Mouse (Mus musculus) forebrain, embryonic 10.5 days (tissue): ENCODE data around the gene Tmem43. TPM values are rescaled to one million over a fixed set of nuclear protein-coding genes. Genes with fewer than 3 reads are reported as not detected.

Experiments
- DNase-seq: peaks from one replicate; pipeline ENCODE4 v3.0.0-alpha.2; 2017; ENCODE audit warnings: low spot score; ENCODE audit errors: extremely low spot score
- H3K27ac ChIP-seq: fragments of 300-500 bp; sonication (generic); 2 replicates; pipeline ENCODE4 v1.5.1; 2016; ENCODE audit warnings: mild to moderate bottlenecking
- H3K27me3 ChIP-seq: fragments of 300-500 bp; sonication (generic); 2 replicates; pipeline ENCODE4 v1.6.1; 2016; ENCODE audit warnings: mild to moderate bottlenecking; ENCODE audit not compliant: poor library complexity, severe bottlenecking
- H3K36me3 ChIP-seq: fragments of 300-500 bp; sonication (generic); replicated peaks from 2 replicates; pipeline ENCODE4 v1.6.1; 2016; ENCODE audit warnings: mild to moderate bottlenecking, moderate library complexity
- H3K4me1 ChIP-seq: fragments of 300-500 bp; sonication (generic); 2 replicates; pipeline ENCODE4 v1.6.1; 2016
- H3K4me3 ChIP-seq: fragments of 300-500 bp; sonication (generic); 2 replicates; pipeline ENCODE4 v1.5.1; 2016; ENCODE audit warnings: mild to moderate bottlenecking, moderate library complexity
- H3K9me3 ChIP-seq: fragments of 300-500 bp; sonication (generic); 2 replicates; pipeline ENCODE4 v1.6.1; 2016; ENCODE audit warnings: mild to moderate bottlenecking, moderate library complexity
- WGBS: fragments of 180-500 bp; shearing (Covaris S2); methylation state at CpG from one replicate; pipeline ENCODE4 v1.1.7; 2016; 5-methylcytosine and 5-hydroxymethylcytosine counted together
- polyA plus RNA-seq: library from polyadenylated mRNA; unstranded; fragments of >200 nt; fragmentation: Nextera tagmentation; extraction: Ambion mirVana; gene quantifications from 2 replicates; pipeline ENCODE4 v1.2.1, GENCODE M21; 2016

The Tmem43 gene
- polyA plus RNA-seq, 1 experiment from 2014 or later: 72.1 TPM

DNA sequence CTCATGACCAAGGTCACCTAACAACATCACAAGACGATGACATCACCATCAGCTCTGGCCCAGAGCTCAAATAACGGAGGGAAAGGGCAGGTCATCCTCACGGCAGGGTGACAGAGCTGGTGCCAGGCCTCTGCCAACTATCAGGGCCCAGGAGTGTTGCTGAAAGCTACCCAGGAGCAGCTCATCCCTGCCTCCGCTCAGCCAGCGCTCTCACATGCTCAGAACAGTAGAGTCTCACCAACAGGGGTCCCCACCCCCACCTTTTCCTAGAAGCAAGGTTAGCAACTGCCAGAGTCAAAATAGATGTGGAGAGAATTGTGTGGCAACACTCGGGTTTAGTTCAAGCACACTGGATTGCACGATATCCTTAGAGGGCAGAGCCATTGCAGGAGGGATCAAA is 54.8 kb downstream of the Tmem43 start:
- peaks cover 47% of the 10 kb centered on the region for H3K36me3 ChIP-seq
- peaks cover 9% of the 10 kb centered on the region for H3K4me1 ChIP-seq
- H3K27ac ChIP-seq: no peak overlapping the region
- no peak for DNase-seq
- H3K9me3 ChIP-seq: no peaks in the 10 kb centered on the region
- H3K27me3 ChIP-seq: no peaks in the 10 kb centered on the region
- H3K4me3 ChIP-seq: no peak overlapping the region
- whole genome bisulfite sequencing: 92% methylated on average over 7 of the region's 7 CpGs

DNA sequence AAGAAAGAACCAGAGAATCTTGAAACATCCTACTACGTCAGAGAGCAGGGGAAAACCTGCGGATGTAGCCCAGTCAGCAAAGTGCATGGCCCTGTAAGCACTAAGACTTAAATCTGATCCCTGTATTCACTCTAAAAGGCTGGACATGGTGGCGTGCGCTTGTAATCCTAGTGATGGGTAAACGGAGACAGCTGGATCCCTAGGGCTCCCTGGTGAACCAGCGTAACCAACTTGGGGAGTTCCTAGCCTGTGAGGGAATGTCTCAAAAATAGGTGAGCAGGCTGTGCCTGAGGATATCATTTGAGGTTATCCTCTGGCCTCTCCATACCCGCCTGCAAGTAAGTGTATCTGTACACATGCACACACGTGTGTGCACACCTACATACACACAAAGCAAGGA is 57.2 kb downstream of the Tmem43 start:
- peaks cover 23% of the 10 kb centered on the region for H3K36me3 ChIP-seq
- H3K4me3 ChIP-seq: no peak overlapping the region
- H3K27me3 ChIP-seq: no peaks in the 10 kb centered on the region
- DNase-seq: no peak
- 92% methylated on average over 8 of the region's 8 CpGs for WGBS
- no peaks in the 10 kb centered on the region for H3K9me3 ChIP-seq
- H3K27ac ChIP-seq: no peak overlapping the region
- peaks cover 17% of the 10 kb centered on the region for H3K4me1 ChIP-seq

DNA sequence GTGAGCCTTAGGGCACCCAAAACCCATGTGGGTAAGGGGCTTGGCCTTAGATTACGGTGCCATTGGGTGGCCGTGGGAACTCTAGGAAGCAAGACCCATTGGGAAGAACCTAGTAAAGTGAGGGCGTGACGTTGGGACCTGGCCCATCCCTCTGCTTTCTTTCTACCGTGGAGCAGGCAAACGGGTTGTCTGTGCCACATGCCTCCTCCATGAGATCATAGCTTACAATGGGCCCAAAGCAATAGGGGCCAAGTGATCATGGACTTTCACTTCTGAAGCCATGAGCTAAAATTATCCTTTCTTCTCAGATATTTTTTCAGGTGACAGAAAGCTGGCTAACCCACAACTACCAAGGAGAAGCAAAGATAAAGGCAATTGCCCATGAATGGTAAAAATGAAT is 57.8 kb downstream of the Tmem43 start:
- no peak overlapping the region for H3K27ac ChIP-seq
- no peaks in the 10 kb centered on the region for H3K9me3 ChIP-seq
- H3K27me3 ChIP-seq: no peaks in the 10 kb centered on the region
- H3K4me1 ChIP-seq: peaks cover 17% of the 10 kb centered on the region
- WGBS: 87% methylated on average over 6 of the region's 6 CpGs
- no peak for DNase-seq
- no peak overlapping the region for H3K4me3 ChIP-seq
- peaks cover 20% of the 10 kb centered on the region for H3K36me3 ChIP-seq

DNA sequence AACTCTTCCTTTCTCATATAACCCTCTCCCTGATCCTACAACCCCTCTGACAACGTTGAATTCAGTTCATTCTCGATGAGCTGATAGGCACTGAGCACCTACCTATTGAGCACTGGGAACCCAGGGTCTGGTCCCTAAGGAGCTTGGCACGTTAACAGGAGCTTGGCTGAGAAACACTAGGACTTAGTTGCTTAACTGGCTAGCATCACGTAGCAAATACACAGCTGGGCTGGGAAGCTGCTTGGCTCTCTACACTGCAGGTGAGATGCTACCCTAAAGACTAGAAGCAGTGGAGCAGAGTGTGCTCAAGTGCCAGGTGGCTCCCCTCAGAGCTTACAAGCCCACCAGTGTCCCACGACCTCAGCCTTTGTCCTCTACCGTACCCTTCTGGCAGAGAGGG is 59.2 kb downstream of the Tmem43 start:
- H3K36me3 ChIP-seq: peaks cover 20% of the 10 kb centered on the region
- H3K27me3 ChIP-seq: no peaks in the 10 kb centered on the region
- no peak for DNase-seq
- H3K4me1 ChIP-seq: peaks cover 14% of the 10 kb centered on the region
- H3K27ac ChIP-seq: 0 out of 2 replicates have a peak overlapping the region, but pooled peaks have one; percentile 35
- H3K4me3 ChIP-seq: no peak overlapping the region
- H3K9me3 ChIP-seq: no peaks in the 10 kb centered on the region
- WGBS: 73% methylated on average over 6 of the region's 6 CpGs

DNA sequence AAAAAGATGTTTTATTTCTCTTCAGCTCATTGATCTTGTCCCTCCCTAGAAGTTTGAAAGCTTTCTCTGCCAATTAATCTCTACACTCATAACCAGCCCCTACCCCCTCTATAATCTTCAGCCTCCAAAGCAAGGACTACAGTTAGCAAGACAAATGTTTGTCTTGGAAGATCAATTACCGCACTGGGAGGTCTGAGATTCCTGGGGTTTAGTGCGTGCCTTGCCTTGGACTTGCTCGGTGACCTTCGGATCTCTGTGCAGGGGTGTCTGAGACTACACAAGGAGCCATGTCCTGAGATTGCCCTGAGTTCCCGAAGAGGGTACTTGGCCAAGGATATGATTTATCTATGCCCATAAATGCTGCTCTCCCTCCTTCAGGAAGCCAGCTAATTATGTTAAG is 59.9 kb downstream of the Tmem43 start:
- no peak for DNase-seq
- Histone ChIP-seq H3K9me3 (no peaks in the 10 kb centered on the region), H3K36me3 (peaks cover 14% of the 10 kb centered on the region), H3K27me3 (no peaks in the 10 kb centered on the region), H3K4me3 (no peak overlapping the region), H3K4me1 (peaks cover 14% of the 10 kb centered on the region), H3K27ac (no peak overlapping the region)
- 73% methylated on average over 5 of the region's 5 CpGs for WGBS

DNA sequence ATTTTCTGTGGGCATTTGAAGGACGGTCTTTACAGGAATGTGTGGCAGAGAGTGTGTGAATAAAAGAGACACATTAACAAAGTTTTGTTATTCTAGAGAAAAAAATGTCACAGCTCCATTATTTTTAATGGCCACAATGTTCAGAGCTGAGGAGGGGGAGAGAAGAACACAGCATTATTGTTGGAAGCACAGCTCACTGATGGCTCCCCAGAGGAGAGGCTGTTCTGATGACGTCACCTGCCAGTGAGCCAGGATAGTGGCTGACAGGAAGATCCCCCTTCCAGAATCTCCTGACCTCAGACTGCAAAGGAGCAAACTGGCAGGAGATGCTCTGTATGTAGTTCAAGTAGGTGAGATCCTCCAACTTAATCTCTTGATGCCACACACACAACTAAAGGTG is 60.3 kb downstream of the Tmem43 start:
- no peaks in the 10 kb centered on the region for H3K9me3 ChIP-seq
- H3K27me3 ChIP-seq: no peaks in the 10 kb centered on the region
- DNase-seq: no peak
- H3K27ac ChIP-seq: no peak overlapping the region
- peaks cover 10% of the 10 kb centered on the region for H3K36me3 ChIP-seq
- WGBS: 64% methylated on average over 2 of the region's 2 CpGs
- H3K4me3 ChIP-seq: no peak overlapping the region
- H3K4me1 ChIP-seq: peaks cover 14% of the 10 kb centered on the region

DNA sequence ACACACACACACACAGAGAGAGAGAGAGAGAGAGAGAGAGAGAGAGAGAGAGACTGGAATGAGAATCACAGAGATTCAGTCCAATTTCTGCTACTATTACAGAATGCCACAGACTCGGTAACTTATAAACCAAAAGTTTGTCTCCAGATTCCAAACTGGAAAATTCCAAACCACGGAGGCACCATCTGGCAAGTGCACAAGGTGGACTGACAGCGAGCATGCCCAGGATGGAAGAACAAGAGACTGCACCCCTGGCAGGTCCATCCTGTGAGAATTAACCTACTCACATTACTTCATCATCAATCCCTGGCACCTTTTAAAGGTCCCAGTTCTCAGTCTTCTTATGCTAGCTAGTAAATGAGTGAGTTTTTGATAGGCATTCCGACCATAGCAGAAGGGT is 60.8 kb downstream of the Tmem43 start:
- no peak overlapping the region for H3K27ac ChIP-seq
- H3K9me3 ChIP-seq: no peaks in the 10 kb centered on the region
- no peak overlapping the region for H3K4me3 ChIP-seq
- DNase-seq: no peak
- H3K36me3 ChIP-seq: peaks cover 5% of the 10 kb centered on the region; the same call in 1 of the 2 replicates
- peaks cover 16% of the 10 kb centered on the region for H3K4me1 ChIP-seq
- no peaks in the 10 kb centered on the region for H3K27me3 ChIP-seq
- WGBS: 85% methylated on average over 4 of the region's 4 CpGs

DNA sequence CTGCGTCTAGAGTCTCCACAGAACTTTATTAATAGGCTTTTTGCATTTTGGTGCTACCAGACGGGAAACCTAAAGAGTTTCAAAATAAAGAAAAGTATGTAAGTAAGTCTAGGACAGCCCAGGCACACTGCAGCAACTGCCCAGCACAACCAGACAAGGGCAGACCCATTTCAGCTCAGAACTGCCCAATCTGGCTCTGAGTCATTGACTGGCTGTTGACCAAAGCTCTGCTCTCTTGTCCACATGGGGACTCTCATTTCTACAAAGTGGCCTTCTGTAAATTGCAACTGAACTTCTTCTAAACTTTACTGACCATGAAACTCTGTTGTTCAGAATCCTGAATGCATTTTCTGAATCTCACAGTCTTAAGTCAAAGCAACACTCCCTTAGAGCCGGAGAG is 61.7 kb downstream of the Tmem43 start:
- H3K27me3 ChIP-seq: no peaks in the 10 kb centered on the region
- H3K27ac ChIP-seq: no peak overlapping the region
- DNase-seq: no peak
- no peak overlapping the region for H3K4me3 ChIP-seq
- H3K4me1 ChIP-seq: peaks cover 16% of the 10 kb centered on the region
- H3K36me3 ChIP-seq: no peaks in the 10 kb centered on the region
- no peaks in the 10 kb centered on the region for H3K9me3 ChIP-seq
- 63% methylated on average over 3 of the region's 3 CpGs for WGBS

DNA sequence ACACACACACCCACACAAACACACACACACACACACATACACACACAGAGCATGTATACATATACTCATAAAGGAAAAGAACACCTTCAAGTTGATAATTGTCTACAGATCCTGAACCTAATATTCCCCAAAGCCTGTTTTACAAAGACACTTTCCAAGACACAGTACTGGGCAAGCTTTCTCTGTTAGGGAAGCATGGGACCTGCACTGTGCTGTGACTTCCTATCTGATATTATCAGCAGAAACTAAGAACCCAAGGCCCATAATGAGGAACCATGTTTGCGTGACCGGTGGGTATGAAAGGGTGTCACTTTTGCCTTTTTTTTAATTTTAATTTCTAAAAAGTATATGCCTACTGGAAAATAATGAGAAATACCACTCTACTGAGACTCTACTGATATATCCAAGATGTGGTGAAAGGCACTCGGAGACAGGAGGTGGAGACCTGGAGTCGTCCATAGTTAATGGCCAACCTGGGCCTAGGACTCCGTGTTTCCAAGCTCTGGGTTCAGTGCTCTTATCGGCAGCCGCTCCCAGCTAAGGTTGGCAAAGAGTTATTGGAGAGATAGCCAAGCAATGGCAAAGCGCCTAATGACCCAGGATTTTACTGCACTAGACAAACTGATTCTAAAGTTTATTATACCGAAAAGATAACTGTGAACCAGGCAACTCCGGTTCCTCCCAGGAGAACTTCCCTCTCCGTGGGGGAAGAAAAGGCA is 62.7 kb downstream of the Tmem43 start:
- H3K4me1 ChIP-seq: peaks cover 16% of the 10 kb centered on the region
- no peaks in the 10 kb centered on the region for H3K9me3 ChIP-seq
- H3K36me3 ChIP-seq: no peaks in the 10 kb centered on the region
- DNase-seq: no peak
- WGBS: 93% methylated on average over 11 of the region's 11 CpGs
- H3K27me3 ChIP-seq: no peaks in the 10 kb centered on the region
- no peak overlapping the region for H3K4me3 ChIP-seq
- no peak overlapping the region for H3K27ac ChIP-seq

Other genes starting within 250 kb of the Tmem43 start
- gene Wnt7a, start 62.3 kb upstream of the Tmem43 start, polyA plus RNA-seq: 10.9 and 11.0 TPM in 2 replicates
- 40.9 TPM in 2 replicates for gene Chchd4, start 157 bp upstream of the Tmem43 start, polyA plus RNA-seq
- gene Xpc, start 42.2 kb downstream of the Tmem43 start, polyA plus RNA-seq: 22.7 and 23.2 TPM in 2 replicates
- 433 and 450 TPM in 2 replicates for gene Lsm3, start 42.2 kb downstream of the Tmem43 start, polyA plus RNA-seq
- gene Slc6a6, start 210.3 kb downstream of the Tmem43 start, polyA plus RNA-seq: 42.4 and 47.0 TPM in 2 replicates